Mouse (Mus musculus): ENCODE results near the gene Blmh.

- no peak for TF ChIP-seq CTCF (IDR thresholded peaks at IDR 0.05; ENCODE audit: insufficient read depth, low read depth, low read length)
- TF ChIP-seq POLR2A (IDR thresholded peaks at IDR 0.05; ENCODE audit: insufficient read depth, low read depth, low read length) = no peak
These were observed 76.1 kb downstream of the Blmh start for GRCm38 (mm10) chr11:77000741-77001140.
